Mouse (Mus musculus): ENCODE data around the gene Dolpp1.

DNA sequence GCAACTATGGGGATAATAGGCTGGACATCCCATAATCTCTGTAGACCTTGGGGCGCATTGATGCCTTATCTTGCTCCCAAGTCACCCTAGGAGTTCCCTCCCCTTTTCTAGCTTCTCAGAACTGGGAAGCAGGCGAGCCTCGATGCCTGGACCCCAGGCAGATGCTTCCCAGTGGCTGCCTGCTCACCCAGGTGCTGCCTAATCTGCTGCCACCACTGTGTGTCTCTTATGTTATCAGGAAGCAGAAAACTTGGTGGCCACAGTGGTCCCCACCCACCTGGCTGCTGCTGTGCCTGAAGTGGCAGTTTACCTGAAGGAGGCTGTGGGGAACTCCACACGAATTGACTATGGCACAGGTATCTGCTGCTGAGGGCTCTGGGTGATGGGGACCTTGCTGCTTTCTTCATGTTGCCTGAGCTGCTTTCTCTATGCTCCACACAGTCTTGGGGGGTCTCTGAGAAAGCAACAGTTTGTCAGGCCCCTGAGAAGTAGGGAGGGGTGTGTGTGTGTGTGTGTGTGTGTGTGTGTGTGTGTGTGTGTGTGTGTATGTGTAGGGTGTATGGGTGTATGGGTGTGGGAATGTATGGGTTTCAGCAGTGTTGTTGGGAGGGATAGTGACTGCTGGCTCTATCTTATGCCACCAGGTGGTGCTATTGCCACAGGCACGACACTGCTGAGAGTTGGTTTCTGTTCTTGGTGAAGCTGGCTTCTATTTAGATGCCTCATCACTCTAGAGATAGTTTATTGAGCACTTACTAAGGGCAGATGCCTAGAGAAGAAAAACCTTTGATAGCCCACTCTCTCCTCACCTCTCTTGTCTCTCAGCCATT is 43.5 kb downstream of the Dolpp1 start:
- TF ChIP-seq POLR2A (IDR thresholded peaks at IDR 0.05; ENCODE audit: insufficient read depth, low read depth, low read length): no peak
- TF ChIP-seq CTCF (IDR thresholded peaks at IDR 0.05; ENCODE audit: insufficient read depth, low read depth, low read length): no peak

All from olfactory bulb, adult 2 months (tissue).